Mouse (Mus musculus) embryonic facial prominence, embryonic 10.5 days (tissue): ENCODE measurements around the gene Crebrf. TPM values are rescaled to one million over a fixed set of nuclear protein-coding genes. Genes with fewer than 3 reads are reported as not detected.

Source experiments
- DNase-seq: peaks from one replicate; pipeline ENCODE4 v3.0.0-alpha.2; 2017; ENCODE audit warnings: low spot score
- H3K27ac ChIP-seq: fragments of 300-500 bp; sonication (generic); replicated peaks from 2 replicates; pipeline ENCODE4 v1.5.1; 2016; ENCODE audit warnings: mild to moderate bottlenecking
- H3K27me3 ChIP-seq: fragments of 300-500 bp; sonication (generic); replicated peaks from 2 replicates; pipeline ENCODE4 v1.6.1; 2016; ENCODE audit warnings: low read depth, mild to moderate bottlenecking; ENCODE audit not compliant: poor library complexity, severe bottlenecking
- H3K36me3 ChIP-seq: fragments of 300-500 bp; sonication (generic); replicated peaks from 2 replicates; pipeline ENCODE4 v1.6.1; 2016; ENCODE audit warnings: mild to moderate bottlenecking, moderate library complexity
- H3K4me1 ChIP-seq: fragments of 300-500 bp; sonication (generic); 2 replicates; pipeline ENCODE4 v1.6.1; 2016
- H3K4me3 ChIP-seq: fragments of 300-500 bp; sonication (generic); 2 replicates; pipeline ENCODE4 v1.5.1; 2016; ENCODE audit warnings: mild to moderate bottlenecking, moderate library complexity
- H3K9me3 ChIP-seq: fragments of 300-500 bp; sonication (generic); 2 replicates; pipeline ENCODE4 v1.6.1; 2016; ENCODE audit warnings: mild to moderate bottlenecking
- WGBS: fragments of 180-500 bp; shearing (Covaris S2); methylation state at CpG from one replicate; pipeline ENCODE4 v1.1.7; 2016; 5-methylcytosine and 5-hydroxymethylcytosine counted together
- polyA plus RNA-seq: library from polyadenylated mRNA; unstranded; fragments of >200 nt; fragmentation: Nextera tagmentation; extraction: Ambion mirVana; gene quantifications from 2 replicates; pipeline ENCODE4 v1.2.1, GENCODE M21; 2016

Gene Crebrf
- polyA plus RNA-seq: 3.1 and 4.7 TPM in 2 replicates

DNA sequence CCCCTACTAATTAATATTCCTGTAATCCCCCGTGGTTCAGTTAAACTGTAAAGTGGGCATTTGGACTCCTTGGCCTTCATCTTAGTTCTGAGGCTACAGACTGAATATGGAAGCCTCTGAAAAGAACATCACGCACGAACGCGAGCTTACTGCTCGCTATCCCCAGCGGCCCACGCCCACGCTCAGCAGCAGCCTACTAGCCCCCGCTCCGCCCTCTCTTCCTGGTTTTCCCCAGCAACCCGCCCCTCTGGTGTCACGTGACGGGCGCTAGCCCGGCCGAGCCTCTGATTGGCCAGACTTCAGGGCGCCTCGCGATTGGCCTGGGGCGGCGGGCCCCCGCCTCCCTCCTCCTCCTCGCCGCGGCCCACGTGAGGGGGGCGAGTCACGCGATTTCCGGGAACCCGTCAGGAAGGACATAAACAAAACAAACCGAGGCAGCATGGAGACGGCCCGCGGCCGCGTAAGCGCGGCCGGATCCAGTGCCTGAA lies at the start of gene Crebrf:
Gene Crebrf (plus strand): TSS at position 380 of the 488 bp plus-strand sequence.
- no peaks in the 10 kb centered on the region for H3K27me3 ChIP-seq
- under 1% methylated on average over 41 of the region's 41 CpGs for WGBS
- DNase-seq: peak; percentile 99
- no peaks in the 10 kb centered on the region for H3K9me3 ChIP-seq
- H3K4me3 ChIP-seq: peak within 1 kb of the TSS; percentile 84
- H3K36me3 ChIP-seq: no peaks in the 10 kb centered on the region
- peak within 1 kb of the TSS; percentile 90 for H3K27ac ChIP-seq
- H3K4me1 ChIP-seq: peaks cover 15% of the 10 kb centered on the region

DNA sequence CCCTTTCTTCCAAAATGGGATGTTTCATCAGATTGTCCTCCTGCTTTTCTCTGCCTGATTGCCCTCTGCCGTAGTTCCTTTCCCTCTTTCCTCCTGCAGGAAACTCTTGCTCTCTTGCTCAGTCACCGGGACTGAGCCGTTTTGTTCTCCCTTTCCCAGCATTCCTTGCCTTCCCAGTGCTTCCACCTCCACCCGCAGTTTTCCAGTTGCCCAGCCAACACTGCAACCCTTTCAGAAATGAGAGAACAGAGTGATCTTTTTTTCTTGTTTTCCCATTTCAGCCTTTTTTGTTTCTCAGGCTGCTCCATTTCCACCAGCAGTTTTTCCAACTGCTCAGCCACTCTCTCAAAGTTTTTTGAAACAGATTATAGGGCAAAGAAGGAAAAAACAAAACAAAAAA lies 44.2 kb upstream of the Crebrf start:
- Histone ChIP-seq H3K36me3 (no peaks in the 10 kb centered on the region), H3K27me3 (no peaks in the 10 kb centered on the region), H3K9me3 (no peaks in the 10 kb centered on the region), H3K27ac (no peak overlapping the region), H3K4me3 (no peak overlapping the region), H3K4me1 (0 out of 2 replicates have a peak, but pooled peaks cover 3% of the 10 kb centered on the region)
- 54% methylated on average over 4 of the region's 4 CpGs for WGBS
- DNase-seq: no peak

DNA sequence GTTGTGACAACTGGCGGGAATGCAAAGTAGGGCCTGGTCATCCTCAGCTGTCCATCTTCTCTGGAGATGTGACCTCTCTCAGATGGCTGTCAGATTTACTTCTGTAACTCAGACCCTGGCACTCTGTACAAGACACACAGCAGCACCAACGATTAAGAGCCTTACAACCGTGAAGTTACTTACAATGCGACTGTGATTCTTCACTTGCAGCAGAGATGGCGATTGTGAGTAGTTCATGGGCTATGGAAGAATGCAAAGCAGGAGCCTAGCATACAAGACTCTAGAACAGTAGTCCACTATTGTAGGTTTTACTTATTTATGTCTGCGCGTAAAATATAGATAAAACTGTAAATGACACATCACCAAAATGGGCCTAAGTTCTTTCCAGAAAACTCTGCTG lies 39.6 kb upstream of the Crebrf start:
- Histone ChIP-seq H3K4me3 (peak overlapping the region; percentile 92), H3K27me3 (no peaks in the 10 kb centered on the region), H3K4me1 (peaks cover 17% of the 10 kb centered on the region), H3K27ac (peak overlapping the region; percentile 86; the same call in 1 of the 2 replicates), H3K36me3 (peaks cover 7% of the 10 kb centered on the region), H3K9me3 (no peaks in the 10 kb centered on the region)
- DNase-seq: no peak
- WGBS: 23% methylated on average over 7 of the region's 7 CpGs

DNA sequence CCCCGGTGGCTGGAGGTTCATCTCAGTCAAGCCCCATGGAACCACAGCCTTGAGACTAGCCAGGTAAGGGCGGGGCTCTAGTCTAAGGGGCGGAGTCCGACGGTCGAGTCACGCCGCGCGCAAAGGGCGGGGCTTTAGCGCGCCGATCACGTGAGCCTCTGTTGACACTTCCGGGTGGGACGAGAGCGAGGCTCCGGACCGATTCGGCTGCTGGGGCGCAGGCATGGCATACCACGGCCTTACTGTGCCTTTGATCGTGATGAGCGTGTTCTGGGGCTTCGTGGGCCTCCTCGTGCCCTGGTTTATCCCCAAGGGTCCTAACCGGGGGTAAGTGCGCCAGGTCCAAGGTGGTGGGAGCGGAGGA lies 39.2 kb upstream of the Crebrf start:
- Histone ChIP-seq H3K36me3 (peaks cover 11% of the 10 kb centered on the region), H3K27ac (peak overlapping the region; percentile 86), H3K27me3 (no peaks in the 10 kb centered on the region), H3K4me3 (peak overlapping the region; percentile 92), H3K4me1 (peaks cover 17% of the 10 kb centered on the region), H3K9me3 (no peaks in the 10 kb centered on the region)
- WGBS: under 1% methylated on average over 30 of the region's 30 CpGs
- DNase-seq: peak; percentile 92

DNA sequence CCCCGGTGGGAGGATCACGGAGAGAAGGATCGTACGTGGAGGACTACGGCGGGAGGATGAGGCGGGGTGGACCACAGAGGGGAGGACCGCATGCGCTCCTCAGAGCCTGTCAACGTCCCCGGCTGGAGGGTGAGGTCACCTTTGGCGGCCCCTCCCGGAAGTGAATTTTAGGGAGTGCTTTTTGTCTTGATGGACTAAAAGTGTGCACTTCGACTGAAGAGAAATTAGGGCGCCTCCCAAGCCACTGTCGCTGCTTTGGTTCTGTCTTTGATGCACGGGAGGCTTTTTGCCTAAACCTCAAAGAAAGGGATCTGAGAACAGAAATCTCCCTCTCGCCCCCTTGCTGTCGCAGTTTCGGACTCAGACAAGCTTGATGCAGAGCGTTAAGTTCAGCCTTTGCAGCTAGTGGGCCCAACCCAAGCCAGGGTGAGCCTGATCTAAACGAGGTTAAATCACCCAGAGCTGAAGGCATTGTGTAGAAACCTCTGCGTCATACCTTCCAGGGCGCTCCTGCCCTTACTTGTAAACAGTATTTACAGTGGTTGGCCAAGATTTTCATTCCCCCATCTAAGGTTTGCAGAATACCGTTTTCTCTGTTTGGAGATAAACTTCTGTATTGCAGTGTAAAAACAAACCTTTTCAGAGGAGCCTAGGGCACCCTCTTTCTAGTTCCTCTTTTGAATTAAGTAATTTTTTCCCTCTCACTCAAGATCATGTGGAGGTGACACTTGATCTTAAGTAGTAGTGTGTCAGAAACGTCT lies 38.7 kb upstream of the Crebrf start:
- WGBS: 3% methylated on average over 26 of the region's 26 CpGs
- peaks cover 16% of the 10 kb centered on the region for H3K36me3 ChIP-seq
- H3K4me3 ChIP-seq: peak overlapping the region; percentile 92
- H3K9me3 ChIP-seq: no peaks in the 10 kb centered on the region
- H3K27ac ChIP-seq: peak overlapping the region; percentile 86
- no peaks in the 10 kb centered on the region for H3K27me3 ChIP-seq
- peaks cover 17% of the 10 kb centered on the region for H3K4me1 ChIP-seq
- DNase-seq: no peak

DNA sequence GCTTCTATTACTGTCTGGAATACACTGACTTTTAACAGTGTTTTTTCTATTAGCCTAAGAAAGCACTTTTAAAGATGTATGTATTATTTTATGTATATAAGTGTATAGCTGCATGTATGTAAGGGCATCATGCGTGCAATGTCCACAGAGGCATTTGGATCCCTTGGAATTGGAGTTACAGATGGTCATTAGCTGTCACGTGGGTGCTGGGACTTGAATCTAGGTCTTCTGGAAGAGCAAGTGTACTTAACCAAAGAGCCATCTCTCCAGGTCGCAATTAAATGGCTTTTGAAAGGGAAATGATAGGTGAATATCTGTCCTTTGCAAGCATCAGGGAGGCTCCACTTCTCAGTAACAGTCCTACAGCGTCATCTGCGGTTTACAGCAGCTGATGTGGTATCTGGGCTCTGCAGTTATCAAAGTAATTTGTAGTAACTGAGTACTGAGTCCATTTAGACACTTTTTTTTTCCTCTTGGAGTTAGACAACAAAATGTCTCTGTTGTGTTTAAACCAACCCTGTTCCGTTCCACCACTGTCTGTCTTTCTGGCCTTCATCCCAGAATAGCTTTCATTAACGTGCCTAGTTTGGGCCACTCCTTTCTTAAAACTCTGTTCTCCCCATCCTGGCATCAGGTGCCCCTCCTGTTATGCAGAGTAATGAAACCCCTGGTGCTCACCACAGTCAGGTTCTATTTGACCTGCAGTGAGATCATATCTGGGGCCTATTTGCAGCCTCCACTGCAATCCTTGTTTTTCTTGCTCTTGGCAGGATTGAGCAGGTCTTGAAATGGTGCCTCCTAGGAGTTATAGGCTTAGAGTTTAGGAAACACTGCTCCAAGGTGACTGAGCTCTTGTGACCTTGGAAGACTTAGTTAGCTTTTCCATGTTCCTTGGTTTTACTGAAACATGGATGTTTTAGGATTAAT lies 37.5 kb upstream of the Crebrf start:
- no peak overlapping the region for H3K27ac ChIP-seq
- H3K4me3 ChIP-seq: peak overlapping the region; percentile 92; the same call in 1 of the 2 replicates
- no peaks in the 10 kb centered on the region for H3K9me3 ChIP-seq
- H3K4me1 ChIP-seq: peaks cover 17% of the 10 kb centered on the region
- no peaks in the 10 kb centered on the region for H3K27me3 ChIP-seq
- WGBS: 89% methylated on average over 7 of the region's 7 CpGs
- peaks cover 22% of the 10 kb centered on the region for H3K36me3 ChIP-seq
- no peak for DNase-seq

DNA sequence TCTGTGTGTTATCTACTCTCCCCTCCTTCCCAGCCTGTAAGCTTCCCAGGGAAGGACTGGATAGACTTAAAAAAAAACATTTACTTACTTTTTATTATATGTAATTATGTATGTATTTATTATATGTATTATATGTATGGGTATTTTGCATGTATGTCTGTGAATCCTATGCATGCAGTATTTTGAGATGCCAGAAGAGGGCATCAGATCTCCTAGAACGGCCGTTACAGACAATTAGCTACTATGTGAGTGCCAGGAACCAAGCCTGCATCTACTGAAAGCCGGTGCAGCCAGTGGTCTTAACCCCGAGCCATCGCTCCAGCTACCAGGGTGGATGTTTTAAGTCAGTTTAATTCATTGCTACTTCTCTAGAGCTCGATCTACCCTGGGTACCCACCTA lies 34.2 kb upstream of the Crebrf start:
- WGBS: 89% methylated on average over 6 of the region's 6 CpGs
- H3K36me3 ChIP-seq: peaks cover 45% of the 10 kb centered on the region
- H3K27ac ChIP-seq: no peak overlapping the region
- H3K4me1 ChIP-seq: peaks cover 14% of the 10 kb centered on the region
- no peaks in the 10 kb centered on the region for H3K9me3 ChIP-seq
- no peaks in the 10 kb centered on the region for H3K27me3 ChIP-seq
- H3K4me3 ChIP-seq: no peak overlapping the region
- no peak for DNase-seq

DNA sequence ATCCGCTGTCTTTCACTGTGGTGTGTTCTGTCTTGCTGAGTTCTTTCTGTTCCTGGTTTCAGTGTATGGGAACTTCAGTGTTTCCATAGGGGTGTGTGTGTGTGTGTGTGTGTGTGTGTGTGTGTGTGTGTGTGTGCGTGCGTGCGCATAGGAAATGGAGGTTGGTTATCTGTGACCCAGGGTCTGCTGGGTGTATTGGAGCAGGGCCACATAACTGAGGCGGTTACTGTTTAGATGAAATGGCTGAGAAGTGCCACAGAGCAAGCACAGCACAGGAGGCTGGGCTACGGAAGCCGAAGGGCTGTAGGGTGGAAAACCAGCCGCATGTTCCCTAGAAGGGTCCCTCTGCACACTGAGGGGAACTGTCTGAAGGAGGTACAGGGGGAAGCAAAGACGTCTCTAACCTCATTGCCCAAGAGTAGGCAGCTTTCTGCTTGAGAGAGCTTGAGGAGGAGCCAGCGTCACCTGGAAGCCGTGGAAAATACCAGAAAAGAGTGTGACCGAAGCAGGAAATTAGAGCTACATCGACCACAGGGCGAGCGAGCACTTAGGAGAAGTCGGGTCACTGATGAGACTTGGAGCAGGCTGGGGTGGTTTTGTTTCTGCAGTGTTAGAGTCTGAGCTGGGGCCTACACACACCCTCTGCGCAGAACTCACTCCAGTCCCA lies 29.0 kb upstream of the Crebrf start:
- Histone ChIP-seq H3K36me3 (peaks cover 31% of the 10 kb centered on the region), H3K4me3 (no peak overlapping the region), H3K9me3 (no peaks in the 10 kb centered on the region), H3K27me3 (no peaks in the 10 kb centered on the region), H3K4me1 (peaks cover 12% of the 10 kb centered on the region; the same call in 1 of the 2 replicates), H3K27ac (no peak overlapping the region)
- DNase-seq: no peak
- 92% methylated on average over 17 of the region's 17 CpGs for WGBS

DNA sequence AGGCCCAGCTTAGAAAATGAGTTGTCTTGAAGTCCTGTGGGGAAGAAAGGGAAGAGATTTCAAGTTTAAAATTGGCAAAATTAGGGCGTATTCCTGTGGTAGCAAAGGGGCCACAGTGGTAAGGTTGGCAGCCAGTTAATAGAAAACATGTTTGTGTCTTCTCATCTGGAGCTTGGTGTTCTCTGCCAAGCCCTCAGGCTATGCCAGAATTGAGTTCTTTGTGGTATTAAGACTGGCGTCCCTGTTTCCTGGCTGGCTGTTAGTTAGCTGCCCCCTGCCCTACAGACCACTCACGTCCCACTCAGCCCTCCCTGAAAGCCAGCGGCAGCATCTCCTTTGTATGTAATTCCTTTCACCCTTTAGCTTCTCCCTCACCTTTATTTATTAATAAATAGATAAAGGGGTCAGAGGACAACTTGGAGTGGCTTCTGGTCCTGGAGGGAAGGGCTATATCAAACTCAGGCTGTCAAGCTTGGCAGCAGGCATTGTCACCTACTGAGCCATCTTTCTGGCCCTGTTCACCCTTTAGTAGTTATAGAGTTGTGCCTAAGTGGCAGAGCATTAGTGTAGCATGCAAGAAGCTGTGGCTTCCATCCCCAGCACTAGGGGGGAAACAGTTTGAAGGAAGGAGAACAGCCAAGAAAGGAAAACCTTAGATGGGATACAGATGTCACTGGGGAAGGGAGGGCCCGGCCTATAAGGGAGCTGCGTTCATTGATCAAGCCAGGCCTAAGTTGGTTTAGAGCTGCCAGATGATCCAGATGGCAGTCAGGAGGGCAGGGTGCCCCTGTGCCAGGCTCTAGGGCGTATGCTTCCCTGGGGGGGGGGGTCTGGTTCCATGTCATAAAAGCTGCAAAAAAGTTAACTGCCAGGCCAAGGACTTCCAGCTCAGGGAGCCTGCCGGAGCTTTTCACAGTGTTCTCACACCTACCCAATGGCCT lies 26.4 kb upstream of the Crebrf start:
- peaks cover 13% of the 10 kb centered on the region for H3K36me3 ChIP-seq
- no peaks in the 10 kb centered on the region for H3K9me3 ChIP-seq
- H3K27me3 ChIP-seq: no peaks in the 10 kb centered on the region
- no peak overlapping the region for H3K27ac ChIP-seq
- no peak for DNase-seq
- peaks cover 18% of the 10 kb centered on the region; the same call in 1 of the 2 replicates for H3K4me1 ChIP-seq
- WGBS: 74% methylated on average over 8 of the region's 8 CpGs
- H3K4me3 ChIP-seq: no peak overlapping the region

DNA sequence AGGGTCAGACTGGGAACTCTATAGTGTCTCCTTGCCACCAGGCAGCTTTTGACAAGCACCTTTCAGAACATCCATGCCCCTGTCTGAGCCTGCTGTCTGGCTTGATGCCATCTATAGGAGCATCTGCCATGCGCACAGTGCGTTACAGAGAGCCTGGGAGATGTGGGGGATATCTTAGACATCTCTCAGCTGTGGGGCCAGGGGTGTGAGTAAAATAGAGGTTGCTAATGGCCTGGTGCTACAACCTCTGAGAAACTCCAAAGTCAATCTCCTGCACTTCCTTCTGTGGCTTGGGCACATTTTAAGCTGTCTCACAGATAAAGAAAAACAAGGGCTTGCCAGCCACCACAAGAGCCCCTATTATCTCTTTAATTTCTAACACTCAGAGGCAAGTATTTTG lies 25.6 kb upstream of the Crebrf start:
- no peak overlapping the region for H3K27ac ChIP-seq
- H3K27me3 ChIP-seq: no peaks in the 10 kb centered on the region
- H3K4me1 ChIP-seq: peaks cover 18% of the 10 kb centered on the region; the same call in 1 of the 2 replicates
- no peak overlapping the region for H3K4me3 ChIP-seq
- no peaks in the 10 kb centered on the region for H3K9me3 ChIP-seq
- no peak for DNase-seq
- WGBS: 82% methylated on average over 2 of the region's 2 CpGs
- peaks cover 5% of the 10 kb centered on the region for H3K36me3 ChIP-seq

DNA sequence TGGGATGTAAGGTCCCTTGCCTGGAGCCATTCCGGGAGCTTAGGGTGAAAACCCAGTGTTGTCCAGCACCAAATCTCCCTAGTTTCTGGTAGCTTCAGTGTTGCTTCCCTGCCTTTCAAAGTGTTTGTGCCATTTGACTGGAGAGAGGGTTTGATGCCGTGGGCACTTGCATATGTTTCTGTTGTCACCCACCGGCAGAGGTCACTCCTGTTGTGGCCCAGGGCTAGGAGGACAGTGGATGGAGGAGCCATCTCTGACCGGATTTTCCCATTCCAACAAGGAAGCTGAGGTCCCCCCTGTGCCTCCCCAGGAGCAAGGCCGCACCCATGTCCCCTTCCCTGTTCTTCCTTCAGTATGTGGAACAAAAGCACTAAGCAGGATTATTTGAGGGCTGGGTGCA lies 25.2 kb upstream of the Crebrf start:
- Histone ChIP-seq H3K4me1 (peaks cover 18% of the 10 kb centered on the region; the same call in 1 of the 2 replicates), H3K27ac (no peak overlapping the region), H3K4me3 (no peak overlapping the region), H3K27me3 (no peaks in the 10 kb centered on the region), H3K36me3 (peaks cover 1% of the 10 kb centered on the region; the same call in 1 of the 2 replicates), H3K9me3 (no peaks in the 10 kb centered on the region)
- no peak for DNase-seq
- WGBS: 77% methylated on average over 5 of the region's 5 CpGs
